Mouse (Mus musculus): ENCODE measurements around the gene Acap2. TPM values are rescaled to one million over a fixed set of nuclear protein-coding genes. Genes with fewer than 3 reads are reported as not detected.

Gene Acap2
- polyA plus RNA-seq, 1 experiment from 2014 or later: 9.4 TPM

DNA sequence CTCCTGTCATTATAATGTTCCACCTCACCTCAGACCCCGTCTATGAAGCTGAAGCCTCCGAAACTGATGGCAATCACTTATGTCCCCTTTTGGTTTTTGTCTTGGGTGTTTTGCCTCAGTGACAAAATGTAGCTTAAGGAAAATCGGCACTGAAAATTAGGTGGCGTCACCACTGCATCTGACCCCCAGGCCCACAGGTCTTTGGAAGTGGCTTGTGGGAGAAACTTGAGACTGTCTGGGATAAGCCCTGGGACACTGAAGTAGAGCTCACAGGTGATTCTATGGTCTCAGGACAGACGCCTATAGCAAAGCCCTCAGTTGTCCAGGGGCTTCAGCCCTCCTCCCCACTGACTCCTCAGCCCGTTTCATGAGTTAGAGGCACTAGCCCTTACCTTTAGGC is 129.3 kb downstream of the Acap2 start:
- Histone ChIP-seq H3K36me3 (ENCODE audit: control insufficient read depth, insufficient read depth, low read length) (no peaks in the 10 kb centered on the region), H3K4me3 (ENCODE audit: low read length) (no peak overlapping the region), H3K4me2 (ENCODE audit: low read length) (no peak overlapping the region), H3K4me1 (ENCODE audit: control insufficient read depth, insufficient read depth, low read depth, low read length) (no peaks in the 10 kb centered on the region; the same call in 1 of the 2 replicates), H3K9me3 (ENCODE audit: control insufficient read depth, low read length) (no peaks in the 10 kb centered on the region), H3K9ac (ENCODE audit: low read depth, low read length) (no peak overlapping the region), H3K27ac (ENCODE audit: low read depth, low read length) (no peak overlapping the region), H3K27me3 (replicated peaks; ENCODE audit: control insufficient read depth, insufficient read depth, low read length) (no peaks in the 10 kb centered on the region)
- 90% methylated on average over 6 of the region's 6 CpGs for WGBS
- no peak for ATAC-seq

DNA sequence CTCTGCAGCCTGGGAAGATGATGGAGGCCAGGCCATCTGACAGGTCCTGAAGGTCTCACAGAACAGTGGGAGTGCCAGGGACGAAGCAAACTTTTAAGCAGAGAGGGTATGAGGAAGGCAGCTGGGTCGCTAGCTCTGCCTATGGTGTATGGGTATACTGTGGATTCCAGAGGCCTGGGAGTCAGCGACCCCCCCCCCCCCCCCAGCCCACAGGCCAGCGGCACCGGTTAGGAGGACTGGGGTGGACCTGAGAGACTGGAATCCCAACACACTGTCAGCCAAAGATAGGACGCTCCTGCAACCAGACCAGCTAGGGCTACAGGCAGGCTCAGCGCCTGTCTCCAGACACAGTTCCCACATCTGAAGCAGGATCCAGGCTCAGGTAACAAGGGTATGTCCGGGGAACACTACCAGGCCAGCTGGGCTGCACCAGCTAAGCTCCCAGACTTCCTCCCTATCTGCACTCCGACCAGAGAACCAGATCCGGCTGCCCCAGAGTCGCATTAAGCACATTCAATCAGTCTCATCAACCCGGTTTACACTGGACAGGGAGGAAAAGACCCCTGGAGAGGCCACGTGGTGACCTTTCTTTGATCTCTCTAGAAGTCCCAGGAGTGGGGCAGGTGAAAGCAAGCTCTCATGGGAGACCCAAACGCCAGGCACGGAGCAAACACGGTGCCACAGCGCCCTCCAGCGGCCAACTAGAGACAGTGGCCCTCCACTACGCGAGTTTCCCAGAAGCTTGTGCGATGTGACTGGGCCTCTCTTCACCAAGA is 130.5 kb downstream of the Acap2 start:
- Histone ChIP-seq H3K36me3 (ENCODE audit: control insufficient read depth, insufficient read depth, low read length) (no peaks in the 10 kb centered on the region), H3K9me3 (ENCODE audit: control insufficient read depth, low read length) (no peaks in the 10 kb centered on the region), H3K27ac (ENCODE audit: low read depth, low read length) (no peak overlapping the region), H3K4me3 (ENCODE audit: low read length) (no peak overlapping the region), H3K4me1 (ENCODE audit: control insufficient read depth, insufficient read depth, low read depth, low read length) (no peaks in the 10 kb centered on the region; the same call in 1 of the 2 replicates), H3K4me2 (ENCODE audit: low read length) (peak overlapping the region; percentile 40), H3K9ac (ENCODE audit: low read depth, low read length) (peak overlapping the region; percentile 41; the same call in 1 of the 2 replicates), H3K27me3 (replicated peaks; ENCODE audit: control insufficient read depth, insufficient read depth, low read length) (no peaks in the 10 kb centered on the region)
- WGBS: 19% methylated on average over 18 of the region's 21 CpGs
- ATAC-seq: peak; percentile 78

DNA sequence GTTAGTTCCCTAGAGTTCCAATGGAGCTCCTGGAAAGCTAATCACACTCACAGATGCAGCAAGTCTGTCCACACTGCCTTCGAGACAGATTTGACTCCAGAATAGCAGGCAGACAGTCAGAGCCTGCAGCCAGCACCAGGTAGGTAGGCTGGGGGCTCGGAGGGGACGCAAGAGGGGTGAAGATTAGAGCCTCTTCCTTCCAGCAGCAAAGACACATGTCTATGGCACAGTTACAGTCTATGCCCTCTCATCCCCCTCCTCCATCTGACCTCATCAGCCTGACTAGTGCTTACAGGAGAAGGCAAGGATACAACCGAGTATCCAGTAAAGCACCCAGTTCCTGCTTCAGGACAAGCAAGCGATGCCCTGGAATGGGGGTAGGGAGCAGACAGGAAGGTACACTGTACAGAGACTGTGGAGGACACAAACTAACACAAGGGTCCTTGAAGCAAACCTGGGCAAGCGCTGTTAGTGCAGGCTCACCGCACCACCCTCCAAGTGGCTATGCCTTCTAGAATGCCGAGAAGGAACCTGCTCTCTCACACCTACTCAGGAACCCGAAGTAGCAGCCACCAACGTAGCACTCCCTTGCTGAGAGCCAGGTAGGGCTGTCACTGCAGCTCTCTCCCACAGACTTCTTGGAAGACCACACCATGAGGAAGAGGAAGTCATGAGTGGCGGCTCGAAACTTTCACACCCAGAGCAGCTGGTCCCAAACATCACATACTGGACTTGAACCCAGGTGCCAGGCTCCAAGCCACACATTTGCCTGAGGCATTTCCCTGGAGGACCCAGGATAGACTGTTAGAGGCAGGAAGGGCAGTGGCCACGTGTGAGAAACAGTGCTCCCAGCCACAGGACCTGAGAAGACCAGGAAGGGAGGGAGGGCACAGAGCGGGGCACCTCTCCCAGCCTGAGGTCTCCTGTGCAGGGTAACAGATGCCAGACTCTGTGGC is 131.6 kb downstream of the Acap2 start:
- Histone ChIP-seq H3K36me3 (ENCODE audit: control insufficient read depth, insufficient read depth, low read length) (no peaks in the 10 kb centered on the region), H3K27me3 (replicated peaks; ENCODE audit: control insufficient read depth, insufficient read depth, low read length) (no peaks in the 10 kb centered on the region), H3K4me3 (ENCODE audit: low read length) (no peak overlapping the region), H3K4me2 (ENCODE audit: low read length) (no peak overlapping the region), H3K9ac (ENCODE audit: low read depth, low read length) (no peak overlapping the region), H3K9me3 (ENCODE audit: control insufficient read depth, low read length) (no peaks in the 10 kb centered on the region), H3K27ac (ENCODE audit: low read depth, low read length) (no peak overlapping the region), H3K4me1 (ENCODE audit: control insufficient read depth, insufficient read depth, low read depth, low read length) (no peaks in the 10 kb centered on the region; the same call in 1 of the 2 replicates)
- ATAC-seq: no peak
- WGBS: 86% methylated on average over 14 of the region's 14 CpGs

DNA sequence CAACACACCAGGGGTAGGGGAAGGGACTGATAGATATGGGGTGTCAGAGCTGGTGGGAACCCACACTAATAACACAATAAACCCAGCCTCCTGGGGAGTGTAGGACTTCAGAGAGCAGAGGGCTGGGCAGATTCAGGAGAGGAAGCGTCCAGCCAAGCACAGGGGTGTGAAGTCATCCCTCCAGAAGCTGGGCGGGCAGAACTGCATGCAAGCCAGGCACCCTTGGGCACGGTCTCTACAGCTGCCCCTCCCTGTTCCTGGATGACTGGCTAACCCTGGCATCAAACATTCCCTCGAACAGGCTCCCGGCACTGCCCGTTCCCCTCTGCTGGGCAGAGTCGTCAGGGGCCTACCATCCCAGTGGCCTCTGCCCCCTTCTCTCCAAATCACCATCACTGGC is 132.8 kb downstream of the Acap2 start:
- Histone ChIP-seq H3K27ac (ENCODE audit: low read depth, low read length) (no peak overlapping the region), H3K9ac (ENCODE audit: low read depth, low read length) (no peak overlapping the region), H3K4me2 (ENCODE audit: low read length) (no peak overlapping the region), H3K27me3 (replicated peaks; ENCODE audit: control insufficient read depth, insufficient read depth, low read length) (no peaks in the 10 kb centered on the region), H3K9me3 (ENCODE audit: control insufficient read depth, low read length) (no peaks in the 10 kb centered on the region), H3K4me3 (ENCODE audit: low read length) (no peak overlapping the region), H3K36me3 (ENCODE audit: control insufficient read depth, insufficient read depth, low read length) (no peaks in the 10 kb centered on the region), H3K4me1 (ENCODE audit: control insufficient read depth, insufficient read depth, low read depth, low read length) (no peaks in the 10 kb centered on the region; the same call in 1 of the 2 replicates)
- ATAC-seq: no peak
- 92% methylated on average over 7 of the region's 7 CpGs for WGBS

DNA sequence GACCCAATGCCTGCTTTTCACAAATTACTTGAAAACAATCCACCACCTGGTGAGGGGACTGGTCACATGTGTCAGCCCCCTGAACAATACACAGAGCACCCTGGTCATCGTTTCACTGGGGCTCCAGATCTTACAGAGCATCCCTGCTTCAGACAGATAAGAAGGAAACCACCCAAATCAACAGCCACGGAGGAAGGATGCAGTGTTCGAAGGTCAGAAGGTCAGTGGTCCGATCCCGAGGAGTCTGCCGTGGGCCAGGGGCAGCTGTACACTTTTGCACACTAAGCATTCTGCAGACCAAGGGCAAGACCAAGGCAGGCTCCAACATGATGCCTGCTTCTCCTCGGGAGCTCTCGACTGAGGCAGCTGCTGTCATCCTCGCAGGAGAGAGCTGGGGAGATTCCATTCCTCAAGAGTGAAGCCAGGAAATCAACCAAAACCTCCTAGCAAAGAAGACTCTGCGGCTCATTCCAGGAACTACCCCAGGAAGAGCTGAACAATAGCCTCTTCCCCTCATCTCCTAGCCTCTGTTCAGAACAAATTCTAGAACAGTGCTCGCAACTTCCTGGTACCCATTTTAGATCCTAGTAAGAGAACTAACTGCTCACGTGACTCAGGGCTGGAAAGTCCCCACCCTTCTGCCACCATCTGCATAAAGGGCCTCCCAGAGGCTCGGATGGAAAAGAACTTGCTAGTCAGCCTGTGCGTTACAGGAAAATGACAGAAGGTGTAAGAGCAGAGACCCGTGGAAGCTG is 134.5 kb downstream of the Acap2 start:
- no peak overlapping the region for H3K27ac ChIP-seq (ENCODE audit: low read depth, low read length)
- ATAC-seq: no peak

DNA sequence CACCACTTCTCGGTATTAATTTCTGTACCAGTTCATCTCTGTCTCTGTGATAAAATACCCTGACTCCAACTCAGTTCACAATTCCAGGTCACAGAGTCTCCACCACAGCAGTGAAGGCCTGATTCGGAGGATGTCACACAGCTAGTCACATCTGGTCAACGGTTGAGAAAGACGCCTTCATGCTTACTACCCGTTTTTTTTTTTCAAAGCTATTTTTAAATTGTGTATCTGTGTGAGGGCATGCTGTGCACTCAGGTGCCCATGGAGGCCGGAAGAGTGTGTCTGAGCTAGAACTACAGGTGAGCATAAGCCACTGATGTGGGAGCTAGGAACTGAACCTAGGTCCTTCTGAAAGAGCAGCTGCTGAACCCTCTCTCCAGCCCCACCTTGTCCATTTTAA is 136.3 kb downstream of the Acap2 start:
- Histone ChIP-seq H3K9me3 (ENCODE audit: control insufficient read depth, low read length) (no peaks in the 10 kb centered on the region), H3K36me3 (ENCODE audit: control insufficient read depth, insufficient read depth, low read length) (no peaks in the 10 kb centered on the region), H3K9ac (ENCODE audit: low read depth, low read length) (no peak overlapping the region), H3K4me2 (ENCODE audit: low read length) (no peak overlapping the region), H3K4me1 (ENCODE audit: control insufficient read depth, insufficient read depth, low read depth, low read length) (no peaks in the 10 kb centered on the region), H3K27me3 (replicated peaks; ENCODE audit: control insufficient read depth, insufficient read depth, low read length) (no peaks in the 10 kb centered on the region), H3K27ac (ENCODE audit: low read depth, low read length) (no peak overlapping the region), H3K4me3 (ENCODE audit: low read length) (no peak overlapping the region)
- 93% methylated on average over 6 of the region's 6 CpGs for WGBS
- no peak for ATAC-seq

More for the DNA sequence above, 134.5 kb downstream of the Acap2 start:
- Histone ChIP-seq H3K27me3 (replicated peaks; ENCODE audit: control insufficient read depth, insufficient read depth, low read length) (no peaks in the 10 kb centered on the region), H3K9ac (ENCODE audit: low read depth, low read length) (no peak overlapping the region), H3K4me3 (ENCODE audit: low read length) (no peak overlapping the region), H3K9me3 (ENCODE audit: control insufficient read depth, low read length) (no peaks in the 10 kb centered on the region), H3K4me1 (ENCODE audit: control insufficient read depth, insufficient read depth, low read depth, low read length) (no peaks in the 10 kb centered on the region; the same call in 1 of the 2 replicates), H3K4me2 (ENCODE audit: low read length) (no peak overlapping the region), H3K36me3 (ENCODE audit: control insufficient read depth, insufficient read depth, low read length) (no peaks in the 10 kb centered on the region)
- 64% methylated on average over 15 of the region's 15 CpGs for WGBS

DNA sequence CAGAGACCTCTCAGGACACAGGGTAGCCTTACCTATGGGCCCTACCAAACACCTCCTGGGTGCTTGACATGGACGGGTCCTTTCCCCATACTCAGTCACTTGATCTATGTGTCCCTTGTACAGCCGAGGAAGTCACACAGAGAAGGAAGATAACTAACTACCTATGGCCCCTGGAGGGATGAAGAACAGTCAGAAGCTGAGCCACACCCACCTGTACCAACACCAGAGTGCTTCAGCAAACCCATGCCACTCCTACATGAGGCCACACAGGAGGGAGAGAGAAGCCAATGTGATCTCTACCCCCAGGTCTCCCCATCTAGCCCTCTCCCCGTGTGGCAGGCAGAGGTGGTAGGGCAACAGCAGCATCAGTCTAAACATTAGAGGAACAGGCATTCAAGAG is 138.1 kb downstream of the Acap2 start:
- Histone ChIP-seq H3K9ac (ENCODE audit: low read depth, low read length) (no peak overlapping the region), H3K4me1 (ENCODE audit: control insufficient read depth, insufficient read depth, low read depth, low read length) (peaks cover 3% of the 10 kb centered on the region), H3K4me3 (ENCODE audit: low read length) (no peak overlapping the region), H3K4me2 (ENCODE audit: low read length) (no peak overlapping the region), H3K9me3 (ENCODE audit: control insufficient read depth, low read length) (no peaks in the 10 kb centered on the region), H3K27ac (ENCODE audit: low read depth, low read length) (no peak overlapping the region), H3K36me3 (ENCODE audit: control insufficient read depth, insufficient read depth, low read length) (no peaks in the 10 kb centered on the region), H3K27me3 (replicated peaks; ENCODE audit: control insufficient read depth, insufficient read depth, low read length) (no peaks in the 10 kb centered on the region)
- 80% methylated on average over 3 of the region's 3 CpGs for WGBS
- ATAC-seq: no peak

DNA sequence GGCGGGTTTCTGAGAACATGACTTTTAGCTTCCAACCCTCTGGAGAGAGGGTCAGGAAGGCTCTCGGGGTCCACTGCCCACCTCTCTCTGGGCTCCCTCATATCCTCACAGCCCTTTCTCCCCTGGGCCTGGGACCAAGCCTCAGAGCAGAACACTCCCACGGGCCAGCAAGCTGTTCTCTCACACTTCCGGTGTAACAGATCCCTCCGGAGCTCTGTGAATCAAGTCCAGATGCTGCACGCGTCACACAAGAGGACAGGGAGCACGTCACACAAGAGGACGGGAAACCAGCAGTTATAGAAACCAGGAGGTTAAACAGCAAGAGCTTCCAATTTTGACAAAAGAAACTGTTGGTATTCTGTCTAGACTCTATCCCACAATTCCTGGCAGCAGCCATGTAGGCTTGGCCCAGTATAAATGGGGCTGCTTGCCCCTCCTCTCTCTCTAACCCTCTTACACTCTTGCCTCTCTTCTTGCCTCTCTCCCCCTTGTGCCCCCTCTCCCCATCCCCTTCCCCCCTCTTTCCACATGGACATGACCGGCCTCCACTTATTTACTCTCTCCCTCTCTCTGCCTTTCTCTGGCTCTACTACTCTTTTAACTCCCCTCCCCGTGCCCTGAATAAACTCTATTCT is 139.7 kb downstream of the Acap2 start:
- H3K27ac ChIP-seq (ENCODE audit: low read depth, low read length): no peak overlapping the region
- H3K4me3 ChIP-seq (ENCODE audit: low read length): no peak overlapping the region
- 79% methylated on average over 11 of the region's 11 CpGs for WGBS
- H3K9me3 ChIP-seq (ENCODE audit: control insufficient read depth, low read length): no peaks in the 10 kb centered on the region
- no peak for ATAC-seq
- no peaks in the 10 kb centered on the region for H3K36me3 ChIP-seq (ENCODE audit: control insufficient read depth, insufficient read depth, low read length)
- no peaks in the 10 kb centered on the region for H3K27me3 ChIP-seq (replicated peaks; ENCODE audit: control insufficient read depth, insufficient read depth, low read length)
- peaks cover 3% of the 10 kb centered on the region for H3K4me1 ChIP-seq (ENCODE audit: control insufficient read depth, insufficient read depth, low read depth, low read length)
- no peak overlapping the region for H3K4me2 ChIP-seq (ENCODE audit: low read length)
- no peak overlapping the region for H3K9ac ChIP-seq (ENCODE audit: low read depth, low read length)
